In the genomic region with DNA sequence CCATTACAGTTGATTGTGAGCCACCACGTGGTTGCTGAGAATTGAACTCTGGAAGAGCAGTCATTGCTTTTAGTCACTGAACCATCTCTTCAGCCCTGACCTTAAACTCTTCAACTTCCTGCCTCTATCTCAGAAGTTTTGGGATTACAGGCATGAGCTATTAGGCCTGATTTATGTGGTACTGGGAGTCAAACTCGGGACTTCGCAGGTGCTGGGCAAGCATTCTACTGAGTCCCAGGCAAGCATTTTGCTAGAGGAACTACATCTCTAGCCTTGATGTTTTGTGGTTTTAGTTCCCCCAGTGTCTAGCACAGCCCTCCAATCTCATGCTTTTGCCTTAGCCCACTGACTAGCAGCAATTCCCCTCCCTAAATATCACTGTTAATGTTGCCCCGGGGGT, we compare ENCODE assay signal across 20 mouse cellular contexts.
"Had no signal": no experiment of that assay in that cellular context is flagged by ENCODE, and none has a peak within 500 bp of the region (broad histone marks: within the 10 kb centered on the region; RNA-seq: fewer than 3 reads in every experiment).

No protein-coding gene starts in this region.

- H3K27ac ChIP-seq: lung, embryonic 15.5 days; midbrain, embryonic 10.5 days; midbrain, embryonic 12.5 days; neural tube, embryonic 13.5 days; neural tube, embryonic 15.5 days had no signal

- ATAC-seq: lung, postnatal 0 days; midbrain, embryonic 16.5 days had no signal

- H3K4me2 ChIP-seq: lung, embryonic 15.5 days; midbrain, embryonic 12.5 days; neural tube, embryonic 13.5 days; neural tube, embryonic 15.5 days had no signal

- H3K4me3 ChIP-seq: lung, embryonic 15.5 days; midbrain, embryonic 10.5 days; midbrain, embryonic 12.5 days; myocyte; neural tube, embryonic 13.5 days; neural tube, embryonic 15.5 days had no signal

- H3K9me3 ChIP-seq: lung, embryonic 15.5 days; midbrain, embryonic 10.5 days; midbrain, embryonic 12.5 days; neural tube, embryonic 13.5 days; neural tube, embryonic 15.5 days had no signal

- H3K36me3 ChIP-seq: lung, embryonic 15.5 days; midbrain, embryonic 10.5 days; midbrain, embryonic 12.5 days; neural tube, embryonic 13.5 days; neural tube, embryonic 15.5 days had no signal

- DNase-seq: lung, adult 2 months; lung, postnatal 14 days; lung, postnatal 36 days; midbrain, embryonic 14.5 days; retina, postnatal 1 day; right cerebral cortex, adult 18-20 months; right cerebral cortex, postnatal 25 days; right cerebral cortex, postnatal 4 days; spleen, adult 18-20 months; thymus, adult 18-20 months; thymus, postnatal 14 days; thymus, postnatal 36 days had no signal

- H3K27me3 ChIP-seq: lung, embryonic 15.5 days; midbrain, embryonic 12.5 days; neural tube, embryonic 13.5 days; neural tube, embryonic 15.5 days had no signal

- H3K9ac ChIP-seq: lung, embryonic 15.5 days; midbrain, embryonic 12.5 days; neural tube, embryonic 13.5 days; neural tube, embryonic 15.5 days had no signal
